Mouse (Mus musculus): ENCODE measurements at regions not wholly inside any gene's neighbourhood (a gene's known extent, or its start where the extent isn't known, plus 50 kb on each side); places are given as distances from the start of the nearest gene placed in this dataset.

DNA sequence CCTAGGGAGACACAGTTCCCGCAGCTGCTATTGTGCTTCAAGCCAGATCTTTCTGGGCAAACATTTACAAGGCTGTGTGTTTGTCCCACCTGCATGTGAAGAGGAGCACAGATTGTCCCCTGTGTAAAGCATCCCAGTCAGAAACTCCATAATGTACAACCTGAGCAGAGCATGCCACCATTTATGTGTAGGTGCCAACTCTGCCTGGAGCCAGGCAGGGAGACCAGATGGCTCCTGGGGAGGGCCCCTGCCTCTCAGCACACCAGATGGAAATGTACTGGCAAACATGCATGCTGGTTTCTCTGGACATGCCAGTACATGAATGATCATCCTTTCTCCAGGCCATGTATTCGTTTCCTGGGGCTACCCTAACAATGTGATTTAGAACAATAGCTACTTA, 98.6 kb upstream of the Foxp3 start:
- DNase-seq (ENCODE audit: low spot score): no peak

DNA sequence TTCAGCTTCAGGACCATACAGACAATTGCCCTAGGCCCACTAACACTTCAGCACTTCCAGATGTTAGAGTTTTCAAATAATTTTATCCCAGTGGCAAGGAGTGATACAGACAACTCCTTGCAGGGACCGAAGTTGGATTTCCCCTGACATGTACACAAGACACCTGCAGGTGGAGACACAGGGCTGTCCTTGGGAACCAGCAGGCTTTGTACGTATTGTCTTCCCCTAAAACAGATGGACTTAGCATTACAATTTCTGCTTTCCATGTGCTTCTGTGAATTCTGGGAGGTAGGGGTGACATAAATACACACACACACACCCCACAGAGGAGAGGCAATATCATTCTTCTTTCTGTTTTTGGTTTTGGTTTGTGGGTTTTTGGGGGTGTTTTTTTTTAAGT, 98.2 kb upstream of the Usp27x start:
- DNase-seq (ENCODE audit: low spot score): peak; percentile 55

DNA sequence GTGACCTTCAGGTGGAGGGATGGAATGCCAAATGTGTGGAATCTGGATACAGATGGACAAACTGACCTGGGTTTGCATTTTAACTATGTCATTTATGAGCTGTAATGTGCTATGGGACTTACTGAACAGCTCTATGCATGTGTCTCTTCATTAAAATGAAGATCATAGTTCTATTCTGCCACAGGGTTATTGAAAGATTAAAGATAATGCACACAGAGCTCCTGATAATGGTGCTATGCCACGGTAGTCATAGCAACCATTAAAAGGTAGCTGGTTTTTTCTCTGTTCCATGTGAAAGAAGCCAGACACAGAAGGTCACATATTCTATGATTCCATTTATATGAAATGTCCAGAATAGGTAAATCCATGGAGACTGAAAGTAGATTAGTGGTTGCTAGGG, 94.2 kb upstream of the Usp27x start:
- DNase-seq (ENCODE audit: low spot score): no peak

DNA sequence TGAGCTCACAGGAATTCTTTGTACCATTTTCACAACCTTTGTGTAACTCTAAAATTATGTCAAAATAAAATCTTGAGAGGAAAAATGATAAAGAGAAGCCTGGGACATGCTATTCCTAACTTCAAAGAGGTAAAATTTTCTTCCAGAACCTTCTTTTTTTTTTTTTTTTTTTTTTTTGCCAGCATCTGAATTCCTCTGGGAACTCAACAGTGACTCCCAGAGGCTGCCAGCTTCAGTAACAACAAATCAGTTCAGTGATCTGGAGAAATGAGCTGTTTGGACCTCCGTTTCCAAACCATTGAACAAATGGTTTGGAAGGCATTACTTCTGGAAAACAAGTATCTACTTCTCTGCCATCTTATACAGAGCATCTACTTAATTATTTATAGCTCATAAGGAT, 92.4 kb upstream of the Usp27x start:
- DNase-seq (ENCODE audit: low spot score): no peak

DNA sequence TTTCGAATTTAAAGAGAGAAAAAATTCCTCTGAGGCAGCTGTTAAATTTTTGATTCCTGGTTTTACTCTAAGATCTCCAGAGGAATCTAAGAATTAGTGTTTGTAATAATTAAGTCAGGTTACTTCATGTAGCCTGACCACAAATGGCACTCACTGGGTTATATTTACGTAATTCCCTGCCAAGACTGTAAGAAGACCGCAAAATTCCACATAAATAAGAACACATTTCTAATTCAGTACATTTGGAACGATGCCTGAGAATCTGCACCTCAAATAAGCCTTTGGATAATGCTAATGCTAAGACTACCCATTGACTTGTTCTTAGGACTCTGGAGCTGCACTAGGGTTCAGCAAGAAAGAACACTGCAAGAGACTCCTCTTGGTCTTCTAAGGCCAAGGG, 81.2 kb upstream of the Usp27x start:
- DNase-seq (ENCODE audit: low spot score): no peak

DNA sequence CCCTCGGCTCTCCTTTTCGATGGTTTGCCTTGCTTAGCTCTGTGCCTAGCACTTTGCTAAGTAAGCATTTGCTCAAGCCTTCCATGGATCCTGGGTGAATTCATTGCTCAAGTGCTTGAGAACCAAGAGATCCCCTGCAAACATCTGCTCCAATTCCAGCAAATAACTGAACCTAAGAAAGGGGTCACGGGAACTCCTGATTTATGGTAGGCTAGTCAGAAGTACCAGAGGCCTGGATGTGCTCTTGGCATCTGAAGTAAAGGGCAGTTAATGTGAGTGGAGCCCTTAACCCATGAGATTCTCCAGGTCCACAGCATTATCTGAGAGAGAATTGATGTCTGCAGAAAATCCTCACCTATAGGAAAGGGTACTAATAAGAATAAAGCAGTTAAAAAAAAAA, 69.4 kb upstream of the Usp27x start:
- DNase-seq (ENCODE audit: low spot score): peak; percentile 11

DNA sequence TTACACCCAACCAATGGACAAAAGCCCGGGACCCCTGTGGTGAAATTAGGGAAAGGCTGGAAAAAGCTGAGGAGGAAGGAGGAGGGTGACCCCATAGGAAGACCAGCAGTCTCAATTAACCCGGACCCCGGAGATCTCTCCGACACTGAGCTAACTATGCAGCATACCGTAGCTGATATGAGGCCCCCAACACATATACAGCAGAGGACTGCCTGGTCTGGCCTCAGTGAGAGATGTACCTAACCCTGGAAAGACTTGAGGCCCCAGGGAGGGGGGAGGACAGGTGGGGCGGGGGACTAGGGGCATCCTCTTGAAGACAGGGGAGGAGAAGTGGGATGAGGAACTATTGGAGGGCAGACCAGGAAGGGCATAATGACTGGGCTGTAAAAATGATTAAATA, 69.0 kb upstream of the Usp27x start:
- no peak for DNase-seq (ENCODE audit: low spot score)

DNA sequence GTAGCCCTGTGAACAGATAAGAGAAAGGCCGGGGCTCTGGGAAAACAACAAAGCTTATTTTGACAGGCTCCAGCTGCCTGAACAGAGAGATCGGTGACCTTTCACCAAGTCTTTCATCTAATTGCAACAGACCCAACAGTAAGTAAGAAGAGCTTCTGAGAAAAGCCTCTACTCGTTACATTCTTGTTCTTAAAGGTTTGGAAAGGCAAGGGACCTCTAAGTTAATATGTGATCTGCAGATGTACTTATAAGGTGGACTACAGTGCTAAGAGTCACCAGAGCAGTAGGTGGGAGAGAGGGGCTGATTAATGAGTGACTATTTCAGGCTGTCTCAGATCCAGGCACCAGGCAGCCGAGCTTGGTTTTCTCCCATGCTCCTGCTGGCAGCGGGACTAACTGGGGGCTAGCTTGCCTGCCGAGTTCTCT, 68.4 kb upstream of the Usp27x start:
- DNase-seq (ENCODE audit: low spot score): peak; percentile 33

DNA sequence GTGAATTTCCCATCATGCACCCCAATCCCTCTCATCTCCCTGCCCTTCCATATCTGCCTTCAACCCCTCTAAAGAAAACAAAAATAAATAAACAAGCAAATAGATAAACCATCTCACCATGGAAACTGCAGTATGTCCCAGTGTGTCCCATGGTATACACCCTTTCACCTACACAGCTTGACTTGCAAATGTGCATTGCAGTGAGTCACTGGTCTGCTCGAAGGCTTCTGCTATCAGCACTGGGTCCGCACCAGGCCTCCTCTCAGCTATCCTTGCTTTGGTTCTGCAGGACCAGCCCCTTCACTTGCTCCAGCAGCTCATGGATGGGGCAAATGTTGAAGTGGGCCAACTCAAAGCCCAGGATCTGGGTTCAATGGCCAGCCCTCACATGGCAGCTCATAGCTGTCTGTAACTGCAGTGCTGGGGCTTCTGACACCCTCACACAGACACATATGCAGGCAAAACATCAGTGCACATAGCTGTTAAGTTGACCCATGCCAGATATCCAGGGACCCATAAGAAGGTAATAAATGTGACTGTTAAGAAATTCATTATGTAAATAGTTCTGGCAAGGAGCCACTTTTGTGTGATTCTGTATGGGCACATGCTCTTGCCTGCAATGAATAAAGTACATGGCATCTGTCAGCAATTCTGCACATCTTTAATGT, 59.9 kb upstream of the Usp27x start:
- no peak for DNase-seq (ENCODE audit: low spot score)

DNA sequence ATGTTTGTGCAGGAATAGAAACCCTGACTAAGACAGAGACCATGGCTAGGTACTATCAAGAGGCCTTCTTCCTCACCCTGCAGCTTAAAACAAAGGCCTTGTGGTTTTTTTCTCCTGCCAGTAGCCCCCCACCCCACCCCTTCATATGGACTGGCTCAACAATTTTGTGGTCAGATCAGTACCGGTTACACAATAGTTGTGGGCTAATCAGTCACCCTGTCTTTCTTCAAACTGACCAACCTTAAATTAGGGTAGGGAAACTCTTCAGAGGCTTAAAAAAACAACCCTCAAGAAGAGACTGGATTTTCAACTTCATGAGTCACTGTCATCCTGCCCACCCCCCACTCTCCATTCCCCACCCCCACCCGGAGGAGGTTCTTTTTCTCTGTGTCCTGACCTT, 58.6 kb upstream of the Usp27x start:
- no peak for DNase-seq (ENCODE audit: low spot score)

DNA sequence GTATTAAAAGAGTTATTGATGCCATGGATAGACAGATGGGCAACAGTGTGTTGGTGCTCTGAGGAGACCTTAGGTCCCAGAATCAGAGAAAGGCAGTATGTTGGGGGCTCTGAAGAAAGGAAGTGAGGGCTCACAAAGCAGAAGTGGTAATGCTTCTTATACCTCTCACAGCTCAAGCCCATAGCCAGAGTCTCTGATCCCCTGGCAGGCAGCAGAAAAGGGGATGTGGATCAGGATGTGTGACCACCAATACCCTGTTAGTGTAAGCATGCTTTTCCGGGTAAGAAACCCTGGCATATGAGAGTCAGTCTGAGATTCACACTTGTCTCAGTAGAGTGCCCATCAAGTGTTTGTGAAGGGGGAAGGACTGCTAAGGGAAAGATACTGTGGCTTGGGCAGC, 54.8 kb upstream of the Usp27x start:
- no peak for DNase-seq (ENCODE audit: low spot score)

DNA sequence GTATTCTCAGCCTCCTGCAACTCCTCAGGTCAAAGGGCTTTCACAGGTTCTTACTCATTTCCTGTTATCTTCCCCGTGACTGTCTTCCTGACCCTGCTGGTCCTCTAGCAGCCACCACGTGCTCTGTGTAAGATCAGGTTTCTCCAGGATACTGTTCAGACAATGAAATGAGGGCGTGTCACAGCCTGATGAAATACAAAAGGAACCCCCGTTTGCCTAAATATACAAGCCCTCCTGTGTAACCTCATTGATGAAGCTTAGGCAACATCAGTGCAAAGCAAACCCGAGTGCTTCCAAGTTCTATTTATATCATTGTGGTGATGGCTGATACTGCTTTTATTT, 53.9 kb upstream of the Usp27x start:
- no peak for DNase-seq (ENCODE audit: low spot score)

DNA sequence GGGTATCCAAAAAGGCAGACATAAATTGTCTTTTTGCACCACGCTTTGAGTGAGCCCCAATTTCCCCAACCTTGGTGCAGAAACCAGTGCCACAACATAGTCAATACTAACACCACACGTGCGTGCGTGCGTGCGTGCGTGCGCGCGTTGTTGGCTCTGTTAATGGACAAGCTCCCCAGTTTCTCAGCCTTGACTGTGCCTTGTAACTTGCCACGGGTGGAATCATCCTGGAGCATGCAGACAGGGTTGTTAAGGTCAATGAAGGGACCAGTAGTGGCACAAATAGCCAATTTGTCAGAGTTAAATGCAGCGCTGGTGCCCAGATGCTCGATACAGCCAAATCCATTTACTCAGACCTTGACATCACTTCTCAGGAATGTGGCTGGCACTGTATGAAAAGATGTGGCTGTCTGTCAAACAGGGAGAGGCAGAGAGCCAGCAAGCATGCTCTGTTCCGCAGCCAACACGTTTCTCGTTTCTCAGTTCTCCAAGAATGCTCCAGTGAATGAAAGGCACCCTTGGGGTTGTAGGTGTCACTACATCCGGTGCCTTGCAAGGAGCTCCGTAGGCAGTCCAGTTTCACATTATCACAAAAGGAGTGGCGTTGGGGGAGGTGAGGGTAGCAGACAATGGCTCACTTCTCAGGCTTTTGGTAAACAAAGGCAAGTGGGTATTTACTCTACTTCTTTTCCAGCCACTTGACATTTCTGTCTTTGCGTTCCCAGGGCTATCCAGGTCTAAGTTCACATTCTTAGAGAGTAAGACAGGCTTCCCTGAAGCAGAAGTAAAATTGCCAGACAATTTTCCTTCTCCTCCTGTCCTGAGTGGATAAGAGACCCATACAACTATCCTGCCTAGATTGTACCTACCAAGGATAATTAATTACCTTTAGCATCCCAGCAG, 53.2 kb upstream of the Usp27x start:
- DNase-seq (ENCODE audit: low spot score): peak; percentile 81

Measured in adipocyte (in vitro differentiated cells).